Mouse (Mus musculus) A20 (cell line): ENCODE data around the gene Nol9.

ENCODE experiments used
- DNase-seq: peaks from one replicate; pipeline ENCODE4 v3.0.0-alpha.2; 2011; ENCODE audit warnings: low read depth, low spot score

Nol9 gene

DNA sequence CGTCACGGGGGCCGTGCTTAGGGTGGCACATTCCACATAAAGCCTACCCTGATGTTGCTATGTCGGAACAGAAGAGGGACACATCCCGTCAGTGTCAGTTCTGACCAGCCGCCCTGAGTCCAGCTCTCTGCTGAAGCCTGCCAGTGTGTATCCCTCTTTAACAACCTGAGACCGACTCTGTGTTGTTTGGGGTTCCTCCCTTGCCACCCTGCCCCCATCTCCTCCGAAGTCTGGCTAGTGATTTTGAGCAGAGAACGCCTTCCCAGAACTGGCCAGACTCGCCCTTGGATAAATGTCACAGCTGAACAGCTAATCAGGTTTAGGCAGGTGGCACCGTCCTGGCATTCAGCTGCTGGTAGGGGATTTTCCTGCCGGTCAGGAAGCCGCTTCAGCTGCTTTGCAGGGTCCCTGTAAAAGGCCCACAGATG is 28.4 kb upstream of the Nol9 start:
- DNase-seq: peak; percentile 50

DNA sequence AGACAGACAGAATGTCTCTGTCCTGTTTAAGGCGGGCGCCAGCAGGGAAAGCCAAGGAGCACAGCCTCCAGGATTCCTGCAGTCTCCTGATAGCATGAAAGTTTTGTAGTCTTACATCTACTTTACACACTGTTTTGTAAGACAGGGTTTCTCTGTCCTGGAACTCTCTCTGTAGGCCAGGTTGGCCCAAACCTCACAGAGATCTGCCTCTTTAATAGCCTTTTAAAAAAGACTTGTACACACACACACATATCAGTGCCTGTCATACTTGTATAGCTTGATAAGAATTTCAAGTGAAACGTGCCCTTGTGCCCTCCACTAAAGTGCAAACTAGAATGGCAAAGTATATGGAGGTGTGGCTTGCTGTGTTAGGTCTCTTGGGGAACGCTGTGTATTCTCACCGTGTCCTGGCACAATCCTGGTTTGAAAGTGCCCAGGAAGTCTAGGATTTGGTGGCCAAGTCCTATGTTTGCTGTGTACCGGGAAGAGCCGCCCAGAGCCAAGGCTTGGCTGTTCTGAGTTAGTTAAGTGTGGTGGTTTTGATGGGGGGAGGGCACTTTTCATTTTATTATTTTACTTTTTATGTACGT is 27.9 kb upstream of the Nol9 start:
- no peak for DNase-seq

DNA sequence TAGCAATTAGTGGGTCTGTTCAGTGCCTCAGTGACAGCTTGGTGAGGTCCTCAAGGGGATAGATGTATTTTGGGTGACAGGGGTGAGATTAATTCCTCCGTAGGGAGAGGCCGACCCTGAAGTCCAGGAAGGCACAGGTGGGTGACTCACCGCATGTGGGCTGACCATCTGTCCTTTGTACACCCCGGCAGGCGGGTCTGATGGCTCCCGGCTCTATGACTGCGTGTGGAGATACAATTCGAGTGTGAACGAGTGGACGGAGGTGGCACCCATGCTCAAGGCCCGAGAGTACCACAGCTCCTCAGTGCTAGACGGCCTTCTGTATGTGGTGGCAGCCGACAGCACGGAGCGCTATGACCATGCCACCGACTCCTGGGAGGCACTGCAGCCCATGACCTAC is 27.0 kb upstream of the Nol9 start:
- no peak for DNase-seq

DNA sequence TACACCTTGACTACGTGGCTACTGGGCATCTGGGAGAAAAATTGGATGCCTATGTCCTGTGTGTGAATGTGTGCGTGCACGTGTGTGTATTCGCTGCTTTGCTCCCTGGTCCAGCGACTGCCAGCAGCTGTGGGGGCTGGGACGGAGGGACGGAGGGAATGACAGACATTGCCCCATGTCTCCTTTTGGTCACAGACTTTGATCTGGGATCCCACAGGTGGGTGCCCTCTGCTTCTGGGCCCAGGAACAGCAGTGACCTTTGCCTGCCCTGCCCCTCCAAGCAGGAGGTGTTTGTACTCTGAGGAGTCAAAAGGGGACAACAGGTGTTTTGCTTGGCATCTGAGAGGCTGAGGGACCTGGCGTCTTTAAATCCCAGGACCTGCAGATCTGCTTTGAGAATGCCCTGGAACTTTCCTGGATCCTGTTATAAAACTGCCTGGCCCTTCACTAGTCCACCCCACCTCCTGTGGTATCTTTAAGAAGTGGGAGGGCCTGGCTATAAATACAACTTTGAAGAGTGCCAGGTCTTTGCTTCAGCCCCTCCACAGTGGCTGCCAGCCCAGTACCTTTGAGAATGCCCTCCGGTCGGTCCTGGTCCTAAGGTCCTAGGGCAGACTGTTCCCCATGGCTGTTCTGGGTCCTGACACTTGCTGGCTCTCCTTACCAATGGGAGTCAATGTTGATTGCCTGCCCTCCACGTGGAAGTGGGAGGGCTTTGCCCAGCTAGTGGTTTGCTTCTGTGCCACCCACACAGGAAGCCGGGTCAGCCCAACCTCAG is 25.9 kb upstream of the Nol9 start:
- DNase-seq: no peak

DNA sequence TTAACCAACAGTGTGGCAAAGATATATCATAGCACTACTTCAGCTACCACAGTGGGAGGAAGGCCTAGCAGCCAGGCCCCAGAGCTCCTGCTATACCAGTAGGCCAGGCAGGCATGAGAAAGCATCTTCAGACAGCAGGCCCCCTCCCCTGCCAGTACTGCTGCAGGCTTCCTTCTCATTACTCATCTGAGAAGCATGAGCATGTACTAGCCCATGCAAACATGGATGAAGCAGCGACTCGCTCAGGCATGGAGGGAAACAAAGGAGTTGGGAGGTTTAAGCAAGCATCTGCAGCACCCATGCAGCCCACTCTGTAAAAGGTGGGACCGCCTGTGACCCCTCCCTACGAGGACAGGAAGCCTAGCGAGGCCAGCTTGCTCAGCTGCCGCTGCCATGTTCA is 20.0 kb upstream of the Nol9 start:
- no peak for DNase-seq

DNA sequence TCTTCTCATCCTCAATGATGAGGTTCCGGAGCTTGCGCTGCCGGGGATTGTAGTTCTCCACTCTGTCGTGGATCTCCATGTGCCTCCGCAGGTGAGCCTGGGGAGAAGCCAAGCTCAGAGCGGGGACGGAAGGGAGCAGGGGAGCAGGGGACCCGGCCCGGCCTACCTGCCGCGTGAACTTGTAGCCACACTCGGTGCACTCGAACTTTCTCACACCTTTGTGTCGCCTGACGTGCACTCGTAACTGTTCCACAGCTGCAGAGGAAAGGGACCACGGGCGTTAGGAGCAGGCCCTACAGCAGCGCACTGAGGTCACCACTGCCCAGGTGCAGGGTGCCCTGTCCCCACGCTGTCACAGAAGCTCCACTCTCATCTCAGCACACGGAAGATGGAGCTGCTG is 19.1 kb upstream of the Nol9 start:
- DNase-seq: no peak

DNA sequence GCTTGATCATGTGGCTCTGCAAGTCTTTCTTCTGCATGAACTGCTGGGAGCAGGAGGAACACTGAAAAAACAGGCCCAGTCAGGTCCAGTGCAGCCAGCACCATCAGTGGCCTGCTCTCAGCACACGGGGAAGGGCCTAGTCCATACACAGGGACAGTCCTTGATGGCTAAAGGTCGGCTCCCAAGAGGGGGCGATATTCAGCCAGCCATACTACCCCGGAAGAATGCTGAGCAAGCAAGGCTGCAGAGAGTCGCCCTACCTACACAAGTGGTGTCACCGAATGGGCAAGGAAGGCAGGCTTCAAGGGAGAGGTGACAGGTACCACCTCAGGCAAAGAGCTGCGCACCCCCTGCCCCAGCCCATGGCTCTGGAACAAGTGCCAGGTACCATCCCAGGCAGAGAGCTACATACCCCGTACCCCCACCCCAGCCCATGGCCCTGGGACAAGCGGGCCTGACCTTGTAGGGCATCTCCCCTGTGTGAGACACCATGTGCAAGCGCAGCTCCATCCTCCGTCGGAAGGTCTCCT is 17.5 kb upstream of the Nol9 start:
- DNase-seq: no peak

DNA sequence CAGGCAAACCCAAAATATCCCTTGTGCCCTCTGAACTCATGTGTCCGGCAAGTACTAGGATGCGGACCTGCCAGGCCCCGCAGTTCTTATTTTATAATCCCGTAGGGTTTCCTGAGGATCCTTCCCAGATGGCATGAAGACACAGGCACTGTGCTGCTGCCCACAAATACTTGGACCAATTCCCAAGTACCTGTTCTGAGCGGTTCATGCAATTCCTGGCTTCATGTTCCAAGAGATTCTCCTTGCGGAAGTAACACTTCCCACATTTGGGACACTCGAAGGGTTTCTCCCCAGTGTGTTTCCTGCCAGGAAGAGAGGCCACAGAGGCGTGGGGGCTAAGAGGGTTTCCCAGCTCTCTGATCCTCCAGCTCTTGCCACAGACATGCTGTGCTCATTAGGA is 16.6 kb upstream of the Nol9 start:
- DNase-seq: no peak

DNA sequence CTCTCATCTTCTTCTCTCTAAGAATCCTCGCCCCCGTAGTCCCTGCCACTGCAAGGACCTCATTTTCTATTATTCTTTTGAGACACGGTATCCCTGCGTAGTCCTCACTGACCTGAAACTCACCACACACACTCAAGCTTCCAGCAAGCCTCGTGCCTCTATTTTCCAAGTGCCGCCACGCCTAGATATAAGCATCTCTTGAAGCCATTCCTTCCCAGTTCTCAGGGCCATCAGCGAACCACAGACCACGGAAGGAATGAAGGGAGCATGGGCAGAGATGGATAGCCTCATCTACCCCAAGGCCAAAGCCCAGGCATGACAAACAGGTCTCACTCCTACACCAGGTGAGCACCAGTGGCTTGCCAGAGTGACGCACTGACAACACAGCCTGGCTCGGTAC is 14.6 kb upstream of the Nol9 start:
- no peak for DNase-seq

DNA sequence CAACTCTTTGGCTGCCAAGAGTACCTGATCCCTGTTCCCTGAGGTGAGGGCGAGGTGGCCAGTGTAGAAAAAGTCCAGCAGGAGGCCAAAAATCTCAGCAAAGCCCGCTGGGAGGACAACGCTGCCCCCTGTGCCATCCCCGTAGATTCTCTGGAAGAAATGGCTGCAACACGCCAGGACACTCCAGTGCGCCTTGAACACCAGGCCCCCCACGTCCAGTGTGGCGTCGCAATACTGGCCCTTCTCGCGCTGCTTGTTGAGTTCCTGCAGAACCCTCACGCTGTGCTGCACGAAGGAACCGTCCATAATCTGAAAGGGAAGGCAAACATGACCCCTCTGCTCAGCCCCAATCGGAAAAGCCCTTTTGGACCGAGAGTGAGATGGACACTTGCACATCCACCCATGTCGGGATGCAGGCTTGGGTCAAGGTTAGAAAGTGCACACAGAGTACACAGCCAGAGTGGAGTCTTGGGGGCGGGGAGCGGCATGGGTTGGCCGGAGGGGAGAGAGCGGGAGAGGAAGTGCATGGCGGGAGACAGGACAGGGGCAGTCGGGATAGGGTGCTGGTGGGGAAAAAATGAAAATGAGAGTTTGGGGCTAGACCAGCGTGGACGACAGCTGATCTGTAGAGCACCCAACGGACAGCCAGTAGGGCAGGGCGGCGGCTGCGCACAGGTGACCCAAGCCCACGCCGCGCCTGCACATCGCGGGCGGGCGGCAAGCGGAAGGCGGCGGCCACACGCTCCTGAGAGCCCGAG is 12.2 kb upstream of the Nol9 start:
- DNase-seq: no peak

DNA sequence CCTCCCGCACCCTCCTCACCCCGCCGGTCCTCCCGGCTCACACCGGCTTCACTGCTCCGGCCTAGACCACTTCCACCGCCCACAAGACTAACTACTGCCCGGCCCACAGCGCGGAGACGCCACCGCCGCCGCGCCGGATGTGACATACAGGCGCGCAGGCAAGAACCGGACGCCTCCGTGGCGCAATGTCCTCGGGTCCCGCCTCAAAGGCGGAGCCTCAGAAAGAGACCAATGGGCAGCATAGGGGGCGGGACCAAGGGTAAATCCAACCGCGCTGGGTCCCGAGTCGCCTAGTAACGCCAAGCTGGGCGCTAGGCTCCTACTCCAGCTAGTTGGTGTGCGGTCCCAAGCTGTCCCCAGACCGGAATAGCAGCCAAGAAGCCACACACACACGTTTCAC is 11.6 kb upstream of the Nol9 start, which contains the start of gene Zbtb48:
TSS of gene Zbtb48 (minus strand) at position 148 of the 400 bp plus-strand sequence.
- peak; percentile 96 for DNase-seq

DNA sequence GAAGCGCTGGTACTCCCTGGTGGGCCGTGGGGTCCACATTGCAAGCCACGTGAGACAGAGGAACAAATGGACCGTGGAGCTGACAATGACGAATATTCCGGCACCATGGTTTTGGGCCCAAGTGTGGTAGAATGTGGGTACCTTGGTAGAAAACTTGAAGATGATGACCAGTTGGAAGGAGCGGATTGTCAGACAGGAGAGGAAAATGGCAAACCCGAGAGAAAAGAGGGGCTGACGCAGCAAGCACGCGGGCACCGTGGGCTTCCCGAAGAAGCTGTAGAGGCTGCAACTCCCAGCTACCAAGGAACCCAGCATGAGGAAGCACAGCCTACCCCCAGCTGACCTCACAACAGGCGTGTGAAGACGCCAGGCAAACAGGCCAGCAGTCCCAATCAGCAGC is 10.7 kb upstream of the Nol9 start:
- no peak for DNase-seq

DNA sequence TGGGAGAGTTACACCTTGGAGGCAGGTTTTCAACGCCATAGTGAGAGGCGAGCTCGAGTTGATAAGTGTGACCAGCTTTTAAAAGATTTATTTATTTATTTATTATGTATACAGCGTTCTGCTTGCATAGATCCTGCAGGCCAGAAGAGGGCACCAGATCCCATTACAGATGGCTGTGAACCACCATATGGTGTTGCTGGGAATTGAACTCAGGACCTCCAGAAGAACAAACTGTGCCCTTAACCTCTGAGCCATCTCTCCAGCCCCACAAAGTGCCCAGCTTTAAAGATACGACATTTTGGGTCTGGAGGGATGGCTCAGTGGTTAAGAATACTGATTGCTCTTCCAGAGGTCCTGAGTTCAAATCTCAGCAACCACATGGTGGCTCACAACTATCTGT is 10.0 kb upstream of the Nol9 start:
- peak; percentile 56 for DNase-seq

DNA sequence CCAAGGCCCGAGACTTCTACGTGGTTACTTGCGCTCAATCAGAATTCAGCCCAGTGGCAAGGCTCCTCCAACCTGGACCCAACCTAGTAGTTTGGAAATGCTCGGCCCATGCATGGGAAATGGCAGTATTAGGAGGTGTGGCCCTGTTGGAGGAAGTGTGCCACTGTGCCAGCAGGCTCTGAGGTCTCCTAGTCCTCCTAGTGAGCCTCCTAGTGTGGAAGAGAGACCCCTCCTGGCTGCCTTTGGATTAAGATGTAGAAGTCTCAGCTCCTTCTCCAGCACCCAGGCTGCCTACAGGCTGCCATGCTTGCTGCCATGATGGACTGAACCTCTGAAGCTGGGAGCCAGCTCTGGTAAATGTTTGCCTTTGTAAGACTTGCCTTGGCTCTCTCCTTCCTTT is 9.1 kb upstream of the Nol9 start:
- DNase-seq: no peak

DNA sequence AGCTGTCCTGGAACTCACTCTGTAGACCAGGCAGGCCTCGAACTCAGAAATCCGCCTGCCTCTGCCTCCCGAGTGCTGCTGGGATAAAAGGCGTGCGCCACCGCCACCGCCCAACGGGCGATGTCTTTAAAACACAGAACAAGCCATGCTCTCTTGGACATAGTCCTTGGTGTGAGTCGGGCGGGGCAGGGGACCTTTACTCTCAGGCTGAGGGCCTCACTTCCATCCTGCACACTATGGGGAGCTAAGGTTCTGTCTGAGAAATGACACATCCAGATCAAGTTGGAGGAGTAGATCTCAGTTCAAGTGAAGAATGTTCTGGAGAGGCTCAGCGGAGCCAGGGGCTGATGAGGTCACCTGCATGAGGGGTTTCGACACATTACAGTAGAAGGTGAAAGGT is 6.2 kb upstream of the Nol9 start:
- DNase-seq: no peak

DNA sequence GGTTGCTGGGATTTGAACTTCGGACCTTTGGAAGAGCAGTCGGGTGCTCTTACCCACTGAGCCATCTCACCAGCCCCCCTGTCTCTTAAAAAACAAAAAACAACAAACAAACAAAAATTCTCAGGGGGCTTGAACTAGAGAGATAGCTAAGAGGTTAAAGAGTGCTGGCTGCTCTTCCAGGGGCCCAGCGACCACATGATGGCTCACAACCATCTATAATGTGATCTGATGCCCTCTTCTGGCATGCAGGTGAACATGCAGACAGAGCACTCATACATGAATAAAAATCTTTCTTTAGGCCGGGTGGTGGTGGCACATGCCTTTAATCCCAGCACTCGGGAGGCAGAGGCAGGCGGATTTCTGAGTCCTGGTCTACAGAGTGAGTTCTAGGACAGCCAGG is 2.7 kb upstream of the Nol9 start:
- peak; percentile 39 for DNase-seq

DNA sequence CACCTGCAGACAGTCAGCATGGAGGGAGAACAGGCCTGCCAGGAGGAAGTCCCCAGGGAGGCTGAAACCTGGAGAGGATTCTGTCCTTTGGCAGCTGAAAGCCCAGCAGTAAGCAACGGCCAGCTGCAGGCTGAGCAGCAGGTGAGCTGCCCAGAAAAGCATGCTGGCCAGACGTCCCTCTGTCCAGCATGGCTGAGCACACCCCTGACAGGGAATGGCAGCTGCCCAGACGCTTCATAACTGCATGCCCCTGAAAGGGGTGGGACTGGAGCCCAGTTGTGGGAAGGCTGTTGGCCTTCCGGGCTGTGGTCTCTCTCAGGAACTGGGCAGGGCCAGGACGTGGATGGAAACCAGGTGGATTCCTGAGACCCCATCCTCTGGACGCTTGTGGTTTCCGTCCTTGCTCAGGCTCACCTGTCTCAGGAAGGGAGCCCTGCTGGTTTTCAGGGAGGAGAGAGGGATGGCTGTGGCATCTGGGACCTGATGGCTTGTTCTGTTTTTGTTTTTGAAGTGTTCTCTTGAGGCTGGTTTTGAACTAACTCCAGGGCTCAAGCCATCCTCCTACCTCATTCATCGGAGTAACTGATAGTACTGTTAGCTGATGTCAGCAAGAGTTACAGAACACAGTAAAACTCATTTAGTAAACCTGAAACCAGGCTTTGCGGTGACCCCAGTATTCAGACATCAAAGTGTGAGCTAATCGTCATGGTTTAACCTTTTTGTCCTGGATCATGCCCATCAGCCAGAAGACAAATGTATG is 716 bp upstream of the Nol9 start, which contains the start of gene Tas1r1:
TSS of gene Tas1r1 (minus strand) at position 344 of the 760 bp plus-strand sequence.
- DNase-seq: peak; percentile 16

DNA sequence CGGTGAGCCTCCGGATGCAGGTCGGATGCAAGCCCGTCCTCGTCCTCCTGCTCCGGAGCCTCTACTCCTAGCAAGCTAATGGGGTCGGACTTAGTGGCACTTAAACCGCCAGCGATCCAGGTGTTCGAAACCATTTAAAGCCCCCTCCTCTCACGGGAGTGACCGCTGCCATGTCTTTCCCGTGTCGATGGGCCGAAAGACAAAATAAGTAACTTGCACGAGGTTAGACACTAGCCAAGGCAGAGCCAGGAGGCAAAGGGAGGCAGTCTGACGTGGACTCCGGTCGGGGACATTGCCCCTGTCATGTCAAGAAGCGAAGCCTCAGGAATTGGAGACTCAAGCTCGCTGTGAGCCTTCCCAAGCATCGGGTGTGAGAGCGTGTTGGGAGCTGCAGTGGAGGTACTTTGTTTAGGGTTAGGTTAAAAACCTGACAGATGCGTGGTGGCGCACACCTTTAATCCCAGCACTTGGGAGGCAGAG is 750 bp downstream of the Nol9 start:
- no peak for DNase-seq

DNA sequence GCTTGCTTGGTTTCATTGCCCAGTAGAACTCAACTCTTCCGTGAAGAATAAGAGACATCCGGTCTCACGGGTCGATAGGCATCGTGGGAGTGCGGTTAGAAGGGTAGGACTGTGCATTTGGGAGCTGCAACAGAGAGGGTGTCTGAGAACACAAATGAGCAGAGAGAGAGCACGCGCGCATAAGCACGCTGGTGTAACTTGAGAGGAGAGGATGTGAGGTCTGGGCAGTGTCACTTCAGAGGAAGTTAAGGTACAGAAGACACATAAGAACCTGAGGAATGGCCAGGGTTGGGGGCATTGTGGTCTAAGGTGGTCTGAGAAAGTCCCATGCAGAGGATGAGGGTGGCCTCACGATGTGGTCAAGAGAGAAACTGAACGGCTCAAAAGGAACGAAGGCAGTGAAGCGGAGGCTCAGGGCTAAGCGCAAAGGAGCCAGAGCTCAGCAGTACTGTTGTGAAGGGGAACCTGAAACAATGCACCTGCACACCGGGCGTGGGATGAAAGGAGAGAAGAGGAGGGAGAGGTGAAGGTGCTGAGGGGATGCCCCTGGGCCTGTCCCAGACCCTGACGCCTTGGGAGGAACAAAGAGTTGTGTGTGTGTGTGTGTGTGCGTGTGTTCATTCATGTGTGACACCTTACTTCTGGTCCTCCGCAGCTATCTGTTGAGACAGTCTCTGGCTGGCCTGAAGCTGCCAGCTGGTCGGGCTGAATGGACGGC is 3.0 kb downstream of the Nol9 start:
- DNase-seq: peak; percentile 92

DNA sequence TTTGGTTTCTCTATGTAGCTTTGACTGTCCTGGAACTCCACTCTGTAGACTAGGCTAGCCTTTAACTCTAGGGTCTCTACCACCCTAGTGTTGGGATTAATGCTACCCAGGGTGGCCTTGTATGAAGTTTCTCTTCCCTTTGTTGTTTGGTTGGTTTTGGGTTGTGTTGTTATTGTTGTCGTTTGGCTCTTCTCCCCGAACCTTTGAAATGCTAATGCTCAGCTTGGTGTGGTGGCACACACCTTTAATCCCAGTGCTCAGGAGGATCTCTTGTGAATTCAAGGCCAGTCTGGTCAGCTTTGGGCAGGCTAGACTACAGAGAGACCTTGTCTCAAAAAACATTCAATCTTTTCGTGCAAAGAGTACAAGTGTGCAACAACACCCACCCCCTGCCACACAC is 4.0 kb downstream of the Nol9 start:
- DNase-seq: no peak

DNA sequence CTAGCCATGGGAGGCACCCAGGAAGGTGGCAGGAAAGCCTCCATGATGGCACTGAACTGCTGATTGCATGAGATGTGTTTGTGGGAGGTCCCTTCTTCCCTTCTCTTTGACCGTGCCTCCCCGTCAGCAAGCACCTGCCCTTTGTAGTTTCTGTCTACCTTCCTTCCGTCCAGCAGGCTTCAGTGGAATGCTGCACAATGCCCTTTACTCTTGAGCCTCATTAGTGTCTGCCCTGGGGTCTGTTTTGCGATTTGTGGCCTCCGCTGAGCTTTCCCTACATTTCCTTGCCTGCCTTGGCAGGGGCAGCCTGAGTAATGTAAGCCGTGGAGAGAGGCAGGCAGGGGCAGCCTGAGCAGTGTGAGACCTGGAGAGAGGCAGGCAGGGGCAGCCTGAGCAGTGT is 5.5 kb downstream of the Nol9 start:
- no peak for DNase-seq
